Mouse (Mus musculus) right cerebral cortex, postnatal 25 days (tissue): Measurements from ENCODE around the gene Tpm4.

Experiments
- DNase-seq: peaks from one replicate; pipeline ENCODE4 v3.0.0; 2022

Gene Tpm4

DNA sequence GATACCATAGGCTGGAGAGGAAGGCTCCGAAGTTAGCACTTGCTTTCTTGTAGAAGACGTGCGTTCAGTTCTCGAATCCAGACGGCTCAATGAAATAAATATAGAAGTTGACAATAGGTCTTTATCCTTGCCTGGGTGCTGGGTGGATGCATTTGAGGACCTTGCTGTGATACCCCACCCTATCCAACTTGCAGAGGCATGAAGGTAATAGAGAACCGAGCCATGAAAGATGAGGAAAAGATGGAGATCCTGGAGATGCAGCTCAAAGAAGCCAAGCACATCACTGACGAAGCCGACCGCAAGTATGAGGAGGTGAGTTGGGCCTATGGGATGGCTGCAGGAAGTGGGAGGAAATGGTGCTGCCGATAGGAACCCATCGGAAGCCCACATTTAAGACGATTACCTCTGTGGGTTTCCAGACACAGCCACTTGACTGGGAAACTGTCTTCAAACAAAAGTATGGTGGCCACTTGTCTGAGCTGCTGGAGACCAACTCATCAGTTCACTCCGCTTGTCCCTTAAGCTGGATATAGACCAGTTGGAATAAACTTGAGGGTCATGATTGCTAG lies 8.6 kb downstream of the Tpm4 start:
- DNase-seq = no peak

- DNase-seq = no peak
These were observed 9.7 kb downstream of the Tpm4 start for GRCm38 (mm10) chr8:72144345-72144975.

DNA sequence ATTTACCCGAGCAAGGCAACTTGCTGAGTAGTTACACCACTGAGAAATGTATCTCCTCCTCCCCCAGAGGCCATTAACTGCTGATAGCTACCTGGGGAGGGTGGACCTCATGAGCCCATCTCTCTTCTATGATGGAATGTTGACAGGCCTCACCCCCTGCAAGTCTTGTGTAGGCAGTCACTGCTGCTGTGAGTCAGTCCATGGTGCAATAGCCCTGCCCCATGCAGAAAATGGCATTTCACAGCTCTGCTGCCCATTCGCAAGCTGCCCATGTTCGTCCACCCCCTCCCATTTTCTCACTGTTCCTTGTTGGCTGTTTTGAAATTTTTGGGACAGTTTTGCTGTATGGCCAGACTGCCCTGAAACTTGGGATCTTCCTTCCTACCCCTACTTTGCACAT lies 10.7 kb downstream of the Tpm4 start:
- no peak for DNase-seq

- DNase-seq = no peak
These were observed 11.3 kb downstream of the Tpm4 start for GRCm38 (mm10) chr8:72146056-72146455.

GRCm38 (mm10) chr8:72146556-72146955 lies 11.8 kb downstream of the Tpm4 start:
- DNase-seq = peak; percentile 17

DNA sequence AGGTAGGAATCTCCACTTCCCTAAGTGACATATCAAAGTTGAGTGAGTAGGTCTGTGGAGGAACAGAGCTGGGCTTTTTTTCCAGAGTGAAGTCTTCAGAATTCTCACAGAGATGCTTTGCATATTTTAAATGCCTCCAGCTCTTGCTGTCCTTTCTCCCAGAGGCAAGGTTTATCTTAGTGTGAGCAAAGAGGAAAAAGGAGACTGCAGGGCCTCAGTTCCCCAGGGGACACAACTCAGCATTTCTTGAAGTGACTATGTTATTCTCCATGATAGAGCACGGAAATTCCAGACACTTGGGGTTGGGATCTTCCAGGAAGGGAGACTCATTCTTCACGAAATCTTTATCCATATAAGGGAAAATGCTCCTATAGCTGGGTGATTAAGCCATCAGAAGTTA lies 12.5 kb downstream of the Tpm4 start:
- no peak for DNase-seq

DNA sequence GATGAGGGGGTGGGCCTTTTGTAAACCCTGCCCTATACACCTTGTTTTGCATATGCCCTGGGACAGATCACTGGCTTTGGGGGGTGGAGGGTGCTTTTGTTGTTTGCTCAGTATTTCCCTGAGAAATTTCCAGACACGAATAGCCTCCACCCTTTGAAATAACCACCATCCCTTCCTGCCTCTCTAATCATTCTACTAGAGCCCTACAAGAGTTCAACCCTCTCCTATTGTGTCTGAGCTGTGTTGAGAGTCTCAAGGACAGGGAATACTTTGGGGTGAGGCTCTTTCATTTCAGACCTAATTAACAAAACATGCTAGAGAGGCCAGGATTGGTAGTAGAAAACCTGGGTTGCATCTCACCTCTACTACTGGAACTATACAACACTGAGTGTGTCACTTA lies 14.3 kb downstream of the Tpm4 start:
- DNase-seq = no peak

DNA sequence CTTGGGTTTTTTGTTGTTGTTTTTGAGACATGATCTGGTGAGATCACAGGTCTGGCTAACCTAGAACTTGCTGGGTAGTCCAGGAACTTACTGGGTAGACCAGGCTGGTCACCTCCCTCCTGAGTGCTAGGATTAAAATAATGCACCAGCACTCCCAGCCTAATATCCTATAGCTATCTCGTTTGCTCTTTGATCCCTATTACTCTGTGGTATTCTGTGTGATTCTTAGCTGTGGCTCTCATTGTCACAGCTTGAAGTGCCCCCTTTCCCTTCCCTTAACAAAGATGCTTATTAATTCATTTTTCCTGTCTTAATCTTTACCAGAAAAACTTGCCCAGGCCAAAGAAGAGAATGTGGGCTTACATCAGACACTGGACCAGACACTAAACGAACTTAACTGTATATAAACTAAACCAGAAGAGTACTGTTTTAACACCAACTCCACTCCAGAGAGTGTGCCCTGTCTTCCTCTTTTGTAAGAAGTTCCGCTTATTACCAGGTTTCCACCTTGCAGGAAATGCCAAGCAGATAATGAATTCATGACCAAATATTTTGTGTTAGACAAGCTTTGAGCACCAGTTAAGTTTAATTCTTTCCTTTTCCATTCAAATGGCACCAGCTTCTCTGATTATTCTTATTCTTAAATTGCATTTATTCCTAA lies 16.8 kb downstream of the Tpm4 start:
- DNase-seq = no peak

- DNase-seq = no peak
These were observed 18.6 kb downstream of the Tpm4 start for GRCm38 (mm10) chr8:72153382-72153781.

GRCm38 (mm10) chr8:72158096-72158495 lies 23.3 kb downstream of the Tpm4 start:
- DNase-seq = no peak

GRCm38 (mm10) chr8:72158726-72159125 lies 24.0 kb downstream of the Tpm4 start:
- DNase-seq = no peak

GRCm38 (mm10) chr8:72160007-72160406 lies 25.2 kb downstream of the Tpm4 start:
- no peak for DNase-seq

GRCm38 (mm10) chr8:72160707-72161697 lies 26.2 kb downstream of the Tpm4 start, which contains the start of gene Rab8a:
TSS of gene Rab8a (plus strand) at chr8:72161200.
- DNase-seq = peak; percentile 100

DNA sequence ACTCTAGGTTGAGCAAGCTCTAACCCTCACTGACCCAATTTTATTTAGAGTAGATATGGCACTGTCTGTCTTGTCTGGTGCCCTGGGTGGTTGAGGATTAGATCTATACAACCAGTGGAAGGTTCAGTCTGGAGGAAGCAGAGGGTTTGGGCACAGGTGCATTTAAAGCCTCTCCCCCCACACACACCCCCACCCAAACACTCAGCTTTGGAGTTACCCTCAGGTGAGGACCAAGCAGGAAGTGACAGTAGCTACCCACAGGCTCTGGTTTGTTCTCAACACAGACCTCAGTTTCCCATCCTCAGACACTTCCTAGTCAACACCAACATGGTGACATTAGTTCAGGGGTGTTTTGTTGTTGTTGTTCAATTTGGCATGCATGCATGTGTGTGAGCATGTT lies 28.0 kb downstream of the Tpm4 start:
- no peak for DNase-seq

DNA sequence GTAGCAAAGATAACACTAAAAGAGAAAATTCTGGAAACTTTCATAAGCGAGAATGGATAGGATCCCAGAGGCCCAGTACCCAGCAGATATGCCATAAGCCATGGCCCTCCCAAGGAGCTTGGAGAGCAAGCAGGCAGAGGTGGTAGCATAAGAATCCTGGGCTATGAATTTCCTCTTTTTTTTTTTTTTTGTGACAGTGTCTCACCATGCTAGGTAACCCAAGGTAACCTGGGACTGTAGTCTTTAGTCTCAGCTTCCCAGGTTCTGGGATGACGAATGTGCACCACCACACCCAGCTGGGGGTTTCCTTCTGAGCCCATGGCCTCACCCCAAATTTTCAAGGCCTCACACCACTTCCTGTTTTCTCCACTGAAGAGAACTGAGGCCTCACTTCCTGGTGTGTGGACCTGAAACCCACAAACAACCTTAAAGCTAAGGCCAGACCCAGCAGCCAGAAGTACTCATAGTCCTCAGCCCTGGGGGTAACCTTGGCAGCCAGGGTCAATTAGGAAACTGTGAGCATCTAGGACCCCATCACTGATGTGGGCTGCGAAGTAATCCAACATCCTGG lies 34.4 kb downstream of the Tpm4 start:
- DNase-seq = no peak

DNA sequence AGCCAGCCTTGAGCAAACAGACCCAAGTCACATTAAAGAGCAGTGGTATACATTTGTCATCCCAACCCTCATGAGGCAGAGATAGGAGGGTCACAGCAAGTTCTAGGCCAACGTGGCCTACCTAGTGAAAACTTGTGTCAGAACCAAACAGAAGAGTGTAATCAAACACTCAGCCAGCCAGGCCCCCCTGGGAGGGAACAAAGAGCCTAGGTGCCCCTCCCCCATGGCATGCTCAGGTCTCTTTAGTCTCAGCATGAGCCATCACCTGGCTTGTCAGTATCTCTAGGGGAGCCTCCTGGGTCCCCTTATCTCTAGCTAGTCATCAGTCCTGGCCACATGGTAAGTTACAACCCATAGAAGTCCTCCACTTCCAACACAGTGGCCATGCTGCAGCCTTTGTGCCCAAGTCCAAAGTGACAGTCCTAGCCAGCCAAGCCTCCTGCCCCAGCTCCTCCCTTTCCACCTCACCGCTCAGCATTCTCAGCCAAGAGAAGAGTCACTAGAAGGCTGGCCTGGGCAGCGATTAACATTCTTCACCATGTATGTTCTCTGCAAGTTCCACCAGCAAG lies 35.0 kb downstream of the Tpm4 start:
- no peak for DNase-seq

DNA sequence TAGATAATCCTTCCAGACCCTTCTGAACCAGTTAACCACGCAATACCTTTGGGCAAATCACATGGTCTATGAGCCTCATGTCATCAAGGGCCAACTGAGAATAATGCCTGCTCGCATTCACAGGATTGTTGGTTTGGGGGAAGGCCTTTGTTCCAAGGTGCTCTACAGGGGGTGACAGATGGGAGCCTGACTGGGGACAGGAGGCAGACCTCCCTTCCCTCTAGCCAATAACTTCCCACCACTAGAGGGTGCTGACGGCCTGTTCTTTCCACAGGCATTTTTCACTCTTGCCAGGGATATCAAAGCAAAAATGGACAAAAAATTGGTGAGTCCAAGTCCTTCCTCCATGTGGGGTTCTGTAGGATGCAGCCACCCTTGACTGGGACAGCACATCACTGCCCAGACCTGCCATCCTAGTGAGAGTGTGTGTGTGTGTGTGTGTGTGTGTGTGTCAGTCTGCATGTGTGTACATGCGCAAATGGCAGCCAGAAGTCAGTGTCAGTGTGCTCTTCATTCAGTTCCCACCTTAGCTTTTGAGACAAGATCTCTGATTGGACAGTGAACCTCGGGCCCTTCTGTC lies 42.7 kb downstream of the Tpm4 start:
- peak; percentile 70 for DNase-seq

GRCm38 (mm10) chr8:72183554-72184202 lies 48.9 kb downstream of the Tpm4 start:
- DNase-seq = no peak

DNA sequence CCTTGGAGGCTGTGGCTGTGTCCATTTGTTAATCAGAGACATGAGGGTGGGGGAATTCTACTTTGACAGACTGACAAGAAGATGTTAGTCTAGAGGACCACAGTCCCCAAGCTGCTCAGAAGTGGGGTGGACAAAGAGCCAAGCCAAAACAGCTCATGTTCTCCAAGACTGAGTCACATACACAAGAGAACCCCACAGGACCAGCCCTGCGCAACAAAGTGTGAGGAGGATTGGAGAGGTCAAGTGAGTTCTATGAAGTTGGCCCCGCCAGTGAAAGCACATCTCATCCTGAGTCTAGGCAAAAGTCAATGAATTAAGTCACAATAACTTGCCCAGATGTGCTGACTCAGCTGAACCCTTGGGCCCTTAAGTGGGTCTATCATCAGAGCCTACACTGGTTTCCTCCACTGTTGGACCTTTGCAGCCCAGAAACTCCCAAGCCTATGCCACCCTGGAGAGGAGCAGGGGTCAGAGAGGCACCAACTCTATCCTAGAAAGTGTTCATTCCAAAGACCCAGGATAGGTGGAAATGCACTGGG lies 53.1 kb downstream of the Tpm4 start:
- no peak for DNase-seq

DNA sequence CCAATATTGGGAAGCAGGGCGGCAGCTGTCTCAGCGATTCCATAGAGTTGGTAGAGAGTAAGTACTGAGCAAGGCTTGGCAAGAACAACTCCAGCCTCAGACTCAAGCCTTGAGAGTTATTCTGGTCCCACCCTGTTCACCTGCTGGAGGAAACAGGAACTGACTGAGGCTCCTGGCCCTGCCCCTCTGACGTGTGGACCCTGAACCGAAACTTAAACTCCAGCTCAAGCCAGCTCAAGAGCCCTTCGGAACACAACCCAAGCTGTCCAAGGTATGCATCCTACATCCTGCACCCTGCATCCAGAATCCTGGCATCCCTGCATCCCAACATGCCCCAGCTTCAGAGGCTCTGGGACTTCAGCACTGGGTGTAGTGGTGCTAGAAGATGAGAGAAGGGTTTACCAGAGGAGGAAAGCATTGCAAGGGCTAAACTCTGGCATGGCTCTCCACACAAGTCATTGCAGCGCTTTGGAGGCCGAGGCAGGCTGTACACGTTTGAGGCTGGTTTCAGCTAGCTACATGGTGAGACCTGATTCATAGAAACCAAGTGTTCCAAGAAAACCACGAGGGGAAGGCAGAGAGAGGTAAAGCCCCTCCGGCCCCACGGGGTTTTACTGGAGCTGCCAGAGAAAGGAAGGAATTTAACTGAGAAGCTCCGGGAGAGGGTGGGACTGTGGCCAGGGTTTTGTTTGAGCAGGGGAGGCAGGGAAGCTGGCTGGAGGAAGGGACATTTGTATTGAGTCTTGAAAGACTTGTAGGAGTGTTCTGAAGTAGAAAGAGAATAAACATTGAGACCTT lies 54.8 kb downstream of the Tpm4 start, which contains the start of gene Hsh2d:
Gene Hsh2d (plus strand): TSS at position 222 of the 798 bp plus-strand sequence.
- no peak for DNase-seq
